Mouse (Mus musculus) c-Kit-positive CD71-negative TER-119-negative erythroid progenitor cells, embryonic 14.5 days (primary cell): ENCODE results near the gene Cacfd1.

Experiments
- DNase-seq: peaks from one replicate; pipeline ENCODE4 v3.0.0-alpha.2; 2013; ENCODE audit warnings: low read depth

Cacfd1 gene

GRCm38 (mm10) chr2:27009714-27010244 is at the start of gene Cacfd1:
Gene Cacfd1 (plus strand): TSS chr2:27009926.
- DNase-seq = peak; percentile 83

DNA sequence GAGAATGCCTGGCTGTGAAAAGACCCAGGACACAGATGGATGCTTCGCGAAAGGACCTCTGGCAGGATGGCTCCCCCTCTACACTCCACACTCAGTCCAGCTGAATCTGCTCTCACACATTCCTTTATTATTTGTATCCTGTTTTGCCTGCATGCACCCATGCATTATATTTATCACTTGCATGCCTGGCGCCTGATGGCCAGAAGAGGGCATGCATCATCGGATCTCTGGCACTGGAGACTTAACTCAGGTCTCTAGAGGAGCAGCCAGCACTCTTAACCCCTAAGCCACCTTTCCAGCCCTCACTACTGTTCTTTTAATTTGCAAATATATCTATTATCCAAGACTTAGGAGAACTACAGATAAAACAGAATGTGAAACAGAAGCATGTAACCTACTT is 49.0 kb upstream of the Cacfd1 start:
- DNase-seq = no peak

GRCm38 (mm10) chr2:26963923-26964723 is 45.6 kb upstream of the Cacfd1 start, which contains the start of gene Rexo4:
Gene Rexo4 (minus strand): TSS chr2:26964386.
- DNase-seq = peak; percentile 95

GRCm38 (mm10) chr2:26964724-26965370 is 44.9 kb upstream of the Cacfd1 start:
- DNase-seq = peak; percentile 9

GRCm38 (mm10) chr2:26967262-26967661 is 42.5 kb upstream of the Cacfd1 start:
- DNase-seq = no peak

GRCm38 (mm10) chr2:26973116-26973515 is 36.6 kb upstream of the Cacfd1 start, which contains the start of gene Adamts13:
Gene Adamts13 (plus strand): TSS chr2:26973416.
- no peak for DNase-seq

GRCm38 (mm10) chr2:26973960-26974359 is 35.8 kb upstream of the Cacfd1 start:
- DNase-seq = peak; percentile 22

DNA sequence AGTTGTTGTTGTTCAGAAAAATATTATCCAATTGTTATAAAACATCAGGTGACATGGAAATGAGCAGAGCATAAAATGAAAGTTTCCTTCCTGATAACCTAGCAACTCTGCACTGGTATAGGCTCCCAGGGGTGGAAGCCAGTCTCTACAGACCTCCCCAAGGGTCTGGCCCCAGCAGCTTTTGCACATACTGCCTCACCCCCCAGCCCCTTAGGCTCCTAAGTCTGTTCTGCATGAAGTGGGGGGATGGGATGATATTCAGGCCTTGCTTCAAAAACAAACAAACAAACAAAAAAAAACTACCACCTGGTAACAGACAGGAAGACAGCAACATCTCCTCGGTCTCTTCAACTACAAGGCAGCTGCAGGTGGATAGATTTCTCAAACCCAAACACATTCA is 29.4 kb upstream of the Cacfd1 start:
- DNase-seq = no peak

GRCm38 (mm10) chr2:26984179-26984578 is 25.5 kb upstream of the Cacfd1 start:
- DNase-seq = no peak

- no peak for DNase-seq
These were observed 25.1 kb upstream of the Cacfd1 start for GRCm38 (mm10) chr2:26984640-26985039.

DNA sequence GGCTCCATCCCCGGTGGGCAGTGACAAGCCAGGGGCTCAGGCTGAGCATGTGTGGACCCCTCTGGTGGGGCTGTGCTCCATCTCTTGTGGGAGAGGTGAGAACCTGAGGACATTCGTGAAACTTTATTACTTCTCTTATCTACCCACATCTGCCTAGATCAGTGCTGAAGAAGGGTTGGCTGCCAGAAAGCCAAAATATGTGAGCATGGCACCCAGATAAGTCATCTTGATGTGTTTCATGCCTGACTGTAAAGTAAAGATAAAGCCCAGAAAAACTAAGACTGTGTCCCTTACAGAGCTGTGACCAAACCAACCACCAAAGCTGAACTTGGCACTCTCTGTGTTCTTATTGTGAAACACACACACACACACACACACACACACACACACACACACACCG is 15.8 kb upstream of the Cacfd1 start:
- no peak for DNase-seq

- DNase-seq = no peak
These were observed 12.2 kb upstream of the Cacfd1 start for GRCm38 (mm10) chr2:26997498-26997897.

- DNase-seq = no peak
These were observed 11.7 kb upstream of the Cacfd1 start for GRCm38 (mm10) chr2:26997993-26998392.

DNA sequence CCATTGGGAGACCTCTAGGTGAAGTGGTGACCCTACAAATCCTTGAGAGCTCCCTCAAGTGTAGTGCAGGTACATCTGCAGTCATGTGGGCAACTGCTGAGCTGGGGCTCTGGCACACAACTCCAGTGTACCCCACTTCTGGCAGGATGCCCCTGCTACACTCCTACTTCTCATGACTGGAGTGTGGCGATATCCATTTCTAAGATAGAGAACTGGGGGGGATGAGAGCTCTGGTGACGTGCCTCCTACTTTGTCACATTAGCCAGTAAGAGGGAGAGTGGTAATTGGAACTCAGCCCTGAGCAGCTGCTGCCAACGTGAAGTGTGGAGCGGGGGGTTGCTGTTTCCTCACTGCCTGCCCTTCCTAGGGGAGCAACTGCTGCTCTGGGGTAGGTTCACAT is 3.5 kb upstream of the Cacfd1 start:
- no peak for DNase-seq

DNA sequence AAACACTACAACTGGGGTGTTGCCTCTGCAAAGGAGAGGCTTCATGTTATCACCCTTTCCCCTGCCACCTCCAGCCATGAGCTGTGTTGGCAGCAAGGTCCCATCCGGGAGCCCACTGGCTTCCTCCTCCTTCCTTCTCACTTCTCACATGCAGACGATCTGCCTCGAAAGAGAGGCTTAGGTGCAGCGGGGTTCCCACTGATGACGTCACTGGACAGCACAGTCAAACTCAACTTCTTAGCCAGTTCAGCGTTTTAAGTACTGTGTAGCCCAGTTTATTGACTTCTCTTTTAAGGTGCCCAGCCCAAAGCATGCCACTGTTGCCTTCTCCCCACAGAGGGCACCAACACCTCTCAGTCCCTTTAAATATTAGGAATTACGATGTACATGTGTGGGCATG is 2.0 kb upstream of the Cacfd1 start:
- DNase-seq = no peak

DNA sequence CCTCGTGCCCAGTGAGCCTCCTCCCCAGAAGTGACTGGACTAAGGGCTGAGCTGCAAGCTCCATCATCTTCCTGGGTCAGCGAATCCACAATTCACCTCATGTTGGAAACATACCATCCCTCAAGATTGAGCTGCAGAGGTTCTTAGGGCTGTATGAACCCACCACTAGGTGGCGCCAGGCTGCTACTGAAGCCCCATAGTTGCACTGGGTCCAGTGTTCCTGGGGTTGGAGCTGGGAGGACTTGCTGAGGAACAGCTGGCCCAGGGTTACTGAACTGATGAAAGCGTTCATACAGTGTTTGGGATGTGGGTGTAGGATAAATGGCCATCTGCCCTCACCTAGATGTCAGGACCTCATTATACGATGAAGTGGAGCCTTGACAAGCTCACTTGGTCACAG is 8.1 kb downstream of the Cacfd1 start:
- peak; percentile 62 for DNase-seq

- DNase-seq = no peak
These were observed 9.8 kb downstream of the Cacfd1 start for GRCm38 (mm10) chr2:27019530-27019929.

GRCm38 (mm10) chr2:27021103-27021502 is 11.4 kb downstream of the Cacfd1 start:
- DNase-seq = no peak

- no peak for DNase-seq
These were observed 12.9 kb downstream of the Cacfd1 start for GRCm38 (mm10) chr2:27022612-27023011.

- DNase-seq = no peak
These were observed 14.4 kb downstream of the Cacfd1 start for GRCm38 (mm10) chr2:27024136-27024535.

GRCm38 (mm10) chr2:27025545-27025944 is 15.8 kb downstream of the Cacfd1 start:
- no peak for DNase-seq

- no peak for DNase-seq
These were observed 16.6 kb downstream of the Cacfd1 start for GRCm38 (mm10) chr2:27026332-27026731.
